Mouse (Mus musculus) embryonic stem cell, embryonic (primary cell): Measurements from ENCODE around the gene Wfdc6b.

Experiments used
- CTCF ChIA-PET, 4 experiments: fragments of 300-600 bp in 2 of 4; fragments of 350-600 bp in 2 of 4; sonication (Branson Sonifier 250); formaldehyde crosslinking; loops; one replicate each; lab custom pipeline; 2022; ENCODE audit warnings: inconsistent platforms in 2 of 4; lab: Charles Lee
- POLR2A ChIA-PET, 4 experiments: fragments of 300-600 bp in 2 of 4; fragments of 350-600 bp in 2 of 4; sonication (Branson Sonifier 250); formaldehyde crosslinking; loops; one replicate each; lab custom pipeline; 2022; ENCODE audit warnings: antibody characterized with exemption in 4 of 4, inconsistent platforms in 1 of 4; lab: Charles Lee

Gene Wfdc6b

DNA sequence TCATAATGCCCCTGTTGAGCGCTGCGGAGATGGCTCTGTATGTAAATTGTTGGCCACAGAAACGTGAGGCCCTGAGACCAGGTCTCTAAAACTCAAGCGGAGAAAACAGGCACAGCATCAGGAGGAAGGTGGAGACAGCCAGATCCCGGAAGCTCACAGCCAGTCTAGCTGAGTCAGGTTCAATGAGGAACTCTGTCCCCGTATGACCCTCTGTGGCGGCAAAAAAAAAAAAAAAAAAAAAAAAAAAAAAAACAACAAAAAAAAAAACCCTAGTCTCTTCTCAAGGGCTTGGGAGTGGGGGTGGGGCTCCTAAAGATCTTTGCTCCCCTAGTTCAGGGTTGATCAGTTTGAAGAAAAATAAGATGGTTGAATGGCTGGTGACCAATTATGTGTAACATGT, 27.8 kb downstream of the Wfdc6b start:
- ChIA-PET CTCF (interaction anchor here (0.6 to 2.7 kb wide), 12 partner anchors 15 to 245 kb away, joined by 3 to 12 read pairs (median 5); partner anchors contain the start of genes Wfdc10 (in 4 of the 4) and Wfdc9 (in 4 of the 4)), POLR2A (interaction anchor here in 3 of 4 experiments (0.6 to 2.0 kb wide), 5 partner anchors 15 to 569 kb away, joined by 3 to 7 read pairs (median 3); partner anchors contain the start of genes Wfdc10 (in 3 of the 3) and Wfdc9 (in 3 of the 3))

DNA sequence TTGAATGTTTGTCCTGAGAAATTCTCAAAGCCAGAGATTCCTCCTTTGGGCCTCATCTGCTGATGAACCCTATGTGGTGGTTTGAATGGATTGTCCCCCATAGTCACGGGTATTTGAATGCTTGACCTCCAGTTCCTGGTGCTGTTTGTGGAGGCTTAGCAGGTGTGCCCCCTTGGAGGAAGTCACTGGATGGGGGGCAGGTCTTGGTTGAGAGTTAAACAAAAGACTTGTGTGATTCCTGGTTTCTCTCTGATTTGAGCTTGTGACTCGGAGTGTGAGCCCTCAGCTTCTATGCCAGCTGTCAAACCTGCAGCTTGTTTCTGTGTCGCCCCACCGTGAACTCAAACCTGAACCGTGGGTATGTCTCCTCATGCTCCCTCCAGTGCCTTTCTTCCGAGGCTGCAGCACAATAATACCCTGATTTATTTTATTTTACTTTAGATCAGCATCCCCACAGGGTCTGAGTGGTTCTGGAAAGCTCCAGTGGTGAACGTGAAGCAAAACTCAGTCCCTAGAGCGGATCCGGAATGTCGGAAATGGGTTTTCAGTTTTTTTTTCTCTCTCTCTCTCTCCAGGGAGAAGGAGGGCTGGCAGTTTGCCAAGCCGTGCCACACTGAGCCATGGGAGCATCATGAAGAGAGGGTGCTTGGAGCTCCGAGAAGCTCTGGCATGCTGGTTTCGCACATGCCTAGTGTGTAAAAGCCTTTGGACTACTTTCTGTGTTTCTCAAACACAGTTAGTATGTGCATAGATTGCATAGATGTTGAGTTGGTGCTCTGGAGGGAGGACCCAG, 28.8 kb downstream of the Wfdc6b start:
- ChIA-PET CTCF (interaction anchor here (0.5 to 2.7 kb wide), 11 partner anchors 14 to 276 kb away, joined by 3 to 12 read pairs (median 3); partner anchors contain the start of genes Wfdc10 (in 3 of the 4) and Wfdc9 (in 3 of the 4)), POLR2A (interaction anchor here (0.6 to 2.0 kb wide), 6 partner anchors 14 to 276 kb away, joined by 3 to 7 read pairs (median 3); partner anchors contain the start of genes Wfdc10 (in 2 of the 4), Wfdc9 (in 2 of the 4), Acot8 (in 1 of the 4) and Zswim3 (in 1 of the 4))

DNA sequence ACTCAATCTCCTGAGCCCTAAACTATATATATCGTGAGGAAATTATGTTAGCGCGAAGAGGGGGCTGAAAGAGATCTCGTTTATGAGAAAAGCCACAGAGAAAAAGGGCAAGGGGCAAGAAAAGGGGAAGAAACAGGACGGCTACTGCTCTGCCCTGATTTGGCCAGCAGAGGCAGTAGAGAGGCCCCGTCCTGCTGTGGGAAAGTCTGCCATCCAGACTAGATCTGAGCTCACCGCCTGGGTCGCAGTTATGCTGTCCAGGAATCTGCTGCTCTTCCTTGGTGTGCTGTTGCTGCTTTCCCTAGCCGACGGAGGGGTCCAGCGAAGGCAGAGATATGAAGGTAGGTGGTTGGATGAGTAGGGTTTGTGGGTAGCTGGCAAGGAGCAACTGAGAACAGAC, 42.5 kb downstream of the Wfdc6b start, which contains the start of gene Wfdc10:
Wfdc10 (plus strand) TSS at position 189 of the 400 bp plus-strand sequence.
- ChIA-PET CTCF (interaction anchor here (0.5 to 1.9 kb wide), 68 partner anchors 9 to 1993 kb away, joined by 3 to 15 read pairs (median 4); partner anchors contain the start of genes Acot8 (in 1 of the 4), Eppin (in 1 of the 4), Gm20458 (in 1 of the 4) and Snx21 (in 1 of the 4)), POLR2A (interaction anchor here in 3 of 4 experiments (0.5 to 1.3 kb wide), 9 partner anchors 14 to 202 kb away, joined by 3 to 7 read pairs (median 3); partner anchors contain the start of genes Acot8 (in 1 of the 3), Zswim1 (in 1 of the 3) and Zswim3 (in 1 of the 3))

DNA sequence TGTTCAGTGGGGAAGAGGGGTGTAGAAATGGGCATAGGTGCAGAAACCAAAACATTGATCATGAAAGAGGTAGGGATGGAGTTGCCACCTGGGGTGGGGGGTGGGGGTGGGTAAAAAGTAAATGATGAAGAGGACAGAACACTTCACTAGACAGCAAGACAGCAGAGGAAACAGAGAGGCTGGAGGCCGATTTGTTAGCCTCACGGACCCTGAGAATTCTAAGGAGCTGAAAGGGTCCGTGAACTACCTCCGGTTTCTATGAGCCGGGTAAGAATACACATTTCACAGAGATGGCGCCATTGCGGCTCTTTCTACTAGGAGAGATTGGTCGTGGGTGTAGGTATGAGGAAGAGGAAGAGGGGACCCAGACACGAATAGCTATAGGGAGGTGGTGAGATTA, 43.2 kb downstream of the Wfdc6b start, which contains the start of gene Wfdc9:
Wfdc9 (minus strand) TSS at position 101 of the 400 bp plus-strand sequence.
- ChIA-PET CTCF (interaction anchor here (0.5 to 1.9 kb wide), 64 partner anchors 9 to 549 kb away, joined by 3 to 15 read pairs (median 4); partner anchors contain the start of genes Acot8 (in 1 of the 4), Eppin (in 1 of the 4), Gm20458 (in 1 of the 4) and Snx21 (in 1 of the 4)), POLR2A (interaction anchor here (0.5 to 1.3 kb wide), 9 partner anchors 15 to 166 kb away, joined by 3 to 7 read pairs (median 3); partner anchors contain the start of genes Acot8 (in 1 of the 4), Zswim1 (in 1 of the 4) and Zswim3 (in 1 of the 4))

DNA sequence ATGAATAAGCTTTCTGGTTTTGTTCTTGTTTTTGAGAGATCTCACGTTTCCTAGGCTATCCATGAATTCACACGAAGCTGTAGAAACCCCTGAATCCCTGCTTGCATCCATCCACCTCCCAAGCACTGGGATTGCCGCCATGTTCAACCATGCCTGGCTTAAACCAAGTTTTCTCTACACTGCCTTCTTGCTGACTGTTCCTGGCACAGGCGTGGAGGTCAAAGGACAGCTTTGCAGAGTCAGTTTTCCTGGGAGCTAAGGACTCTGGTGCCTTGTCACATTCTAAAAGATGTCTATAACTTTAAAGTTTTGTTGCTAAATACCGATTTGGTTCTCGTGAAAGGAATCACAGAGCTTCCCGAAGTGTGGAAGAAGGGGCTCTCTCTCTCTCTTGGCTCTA, 51.5 kb downstream of the Wfdc6b start:
- CTCF ChIA-PET = interaction anchor here in 1 of 4 experiments (1.0 kb wide), 1 partner anchor 9 kb away, joined by 3 read pairs; the partner anchor contains the start of genes Wfdc10 and Wfdc9

More for the DNA sequence above, 51.5 kb downstream of the Wfdc6b start:
- POLR2A ChIA-PET = interaction anchor here in 1 of 4 experiments (0.5 kb wide), 1 partner anchor 1322 kb away, joined by 3 read pairs; no protein-coding TSS in a partner anchor
